Mouse (Mus musculus) hindbrain, embryonic 14.5 days (tissue): Measurements from ENCODE around the gene Zkscan16. TPM values are rescaled to one million over a fixed set of nuclear protein-coding genes. Genes with fewer than 3 reads are reported as not detected.

Source experiments
- ATAC-seq: fragments of 200-750 bp; cut with Nextera tagmentation; 2 replicates; pipeline ENCODE4 v1.8.0; 2017; ENCODE audit warnings: moderate number of reproducible peaks, mild to moderate bottlenecking, moderate TSS enrichment, moderate library complexity; ENCODE audit not compliant: low FRiP score
- DNase-seq: peaks from one replicate; pipeline ENCODE4 v3.0.0-alpha.2; 2015; ENCODE audit warnings: low spot score
- H3K27ac ChIP-seq: fragments of 300-500 bp; sonication (generic); 2 replicates; pipeline ENCODE4 v1.5.1; 2014; ENCODE audit warnings: mild to moderate bottlenecking, moderate library complexity
- H3K27me3 ChIP-seq: fragments of 300-500 bp; sonication (generic); 2 replicates; pipeline ENCODE4 v1.6.1; 2014; ENCODE audit warnings: mild to moderate bottlenecking, low read length, mixed read lengths; ENCODE audit not compliant: control insufficient read depth, insufficient read depth
- H3K36me3 ChIP-seq: fragments of 300-500 bp; sonication (generic); replicated peaks from 2 replicates; pipeline ENCODE4 v1.6.1; 2014; ENCODE audit not compliant: control insufficient read depth, insufficient read depth
- H3K4me1 ChIP-seq: fragments of 300-500 bp; sonication (generic); replicated peaks from 2 replicates; pipeline ENCODE4 v1.6.1; 2014; ENCODE audit warnings: antibody characterized with exemption, low read length, mixed read lengths; ENCODE audit not compliant: control insufficient read depth, insufficient read depth
- H3K4me2 ChIP-seq: fragments of 300-500 bp; sonication (generic); replicated peaks from 2 replicates; pipeline ENCODE4 v1.6.1; 2014; ENCODE audit warnings: mild to moderate bottlenecking, moderate library complexity
- H3K4me3 ChIP-seq: fragments of 300-500 bp; sonication (generic); replicated peaks from 2 replicates; pipeline ENCODE4 v1.5.1; 2014; ENCODE audit warnings: mild to moderate bottlenecking, low read length
- H3K9ac ChIP-seq: fragments of 300-500 bp; sonication (generic); 2 replicates; pipeline ENCODE4 v1.6.1; 2014
- H3K9me3 ChIP-seq: fragments of 300-500 bp; sonication (generic); 2 replicates; pipeline ENCODE4 v1.6.1; 2016; ENCODE audit warnings: low read length; ENCODE audit not compliant: control insufficient read depth
- WGBS: fragments of 180-500 bp; shearing (Covaris S2); extraction: QIAGEN DNeasy Blood & Tissue Kit; methylation state at CpG from one replicate; pipeline ENCODE4 v1.1.7; 2014; 5-methylcytosine and 5-hydroxymethylcytosine counted together
- polyA plus RNA-seq: library from polyadenylated mRNA; unstranded; fragments of >200 nt; fragmentation: Nextera tagmentation; extraction: Ambion mirVana; gene quantifications from 2 replicates; pipeline ENCODE4 v1.2.1, GENCODE M21; 2014

Zkscan16 gene
- polyA plus RNA-seq, 1 experiment from 2014 or later, result 2.8 TPM

DNA sequence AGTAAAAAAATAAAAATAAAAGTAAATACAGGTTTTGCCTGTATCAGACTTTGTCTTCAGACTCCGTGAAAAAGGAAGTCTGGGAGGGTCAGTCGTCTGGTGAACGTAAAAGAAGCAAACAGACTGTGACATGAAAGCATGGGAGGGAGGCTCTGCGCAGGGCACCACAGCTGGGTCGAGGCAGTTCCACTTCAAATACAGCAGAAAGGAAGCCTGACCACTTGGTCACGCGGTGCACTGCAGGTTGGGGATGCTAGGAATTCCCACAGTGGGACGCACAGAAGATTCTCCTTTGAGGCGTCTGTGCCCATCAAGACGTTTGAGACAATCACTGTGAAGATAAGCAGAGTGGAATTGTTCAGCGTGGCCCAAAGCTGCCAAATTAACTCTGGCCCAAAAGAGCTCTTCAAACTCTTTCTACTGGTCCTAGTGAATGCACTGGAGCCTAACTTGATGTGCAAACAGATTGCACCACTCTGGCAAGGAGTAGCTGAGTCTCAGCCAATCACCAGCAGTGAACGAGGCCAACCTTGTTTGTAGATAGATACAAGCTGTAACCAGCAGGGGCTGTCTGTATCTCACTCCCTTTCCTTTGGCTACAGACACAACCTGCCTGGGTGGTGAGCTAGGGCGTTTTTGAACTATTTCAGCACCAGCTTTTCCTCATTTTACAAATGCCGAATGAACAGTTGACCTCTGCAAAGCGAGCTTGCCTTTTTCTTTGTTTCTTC is 8.5 kb upstream of the Zkscan16 start:
- DNase-seq (peak; percentile 64), ATAC-seq (peak; percentile 82; the same call in 1 of the 2 replicates)
- H3K27ac ChIP-seq, result no peak overlapping the region
- H3K9ac ChIP-seq, result no peak overlapping the region
- 51% methylated on average over 15 of the region's 15 CpGs for WGBS
- no peaks in the 10 kb centered on the region for H3K36me3 ChIP-seq
- H3K4me1 ChIP-seq, result no peaks in the 10 kb centered on the region
- H3K9me3 ChIP-seq, result no peaks in the 10 kb centered on the region
- H3K4me2 ChIP-seq, result no peak overlapping the region
- no peak overlapping the region for H3K4me3 ChIP-seq
- H3K27me3 ChIP-seq, result no peaks in the 10 kb centered on the region

DNA sequence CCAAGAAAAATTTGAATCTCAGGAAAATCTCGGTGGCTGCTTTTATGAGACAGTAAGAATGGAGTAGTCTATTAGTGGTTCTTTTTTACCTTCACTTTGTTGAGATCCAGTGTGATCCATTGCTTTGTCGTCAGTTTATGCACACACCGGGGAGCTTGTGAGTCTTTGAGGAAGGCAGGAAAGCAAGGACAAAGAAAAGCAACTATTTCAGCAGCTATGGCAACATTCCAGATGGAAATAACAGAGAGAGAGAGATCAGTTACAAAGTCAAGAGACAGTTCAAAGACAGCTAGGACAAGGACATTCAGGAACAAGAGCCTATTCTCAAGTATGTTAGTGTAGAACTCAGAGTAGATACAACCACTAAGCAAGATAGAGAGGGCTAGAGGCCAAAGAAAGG is 7.6 kb upstream of the Zkscan16 start:
- no peaks in the 10 kb centered on the region for H3K4me1 ChIP-seq
- DNase-seq, result no peak
- 49% methylated on average over 3 of the region's 3 CpGs for WGBS
- no peak overlapping the region for H3K4me2 ChIP-seq
- no peak overlapping the region for H3K9ac ChIP-seq
- no peak overlapping the region for H3K27ac ChIP-seq
- no peaks in the 10 kb centered on the region for H3K9me3 ChIP-seq
- H3K36me3 ChIP-seq, result no peaks in the 10 kb centered on the region
- H3K27me3 ChIP-seq, result no peaks in the 10 kb centered on the region
- no peak for ATAC-seq
- H3K4me3 ChIP-seq, result no peak overlapping the region

DNA sequence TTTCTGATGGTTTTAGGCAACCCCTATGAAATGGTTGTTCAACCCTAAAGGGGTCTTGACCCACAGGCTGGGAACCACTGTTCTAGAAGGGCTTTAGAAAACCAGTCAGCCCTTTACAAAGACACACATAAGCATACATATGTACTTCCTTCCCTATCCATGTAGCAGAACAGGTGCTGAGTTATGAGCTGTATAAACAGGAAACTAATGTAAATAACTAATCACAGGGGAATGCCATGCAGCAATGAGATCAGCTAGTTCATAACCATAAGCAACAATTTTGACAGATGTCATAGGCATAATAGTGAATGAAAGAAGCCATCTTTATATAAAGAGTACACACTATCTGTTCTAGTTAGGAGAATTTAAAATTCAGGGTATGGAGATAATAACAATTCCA is 1.8 kb upstream of the Zkscan16 start:
- Histone ChIP-seq H3K9me3 (no peaks in the 10 kb centered on the region), H3K4me2 (no peak overlapping the region), H3K4me1 (peaks cover 11% of the 10 kb centered on the region), H3K9ac (no peak overlapping the region), H3K27ac (no peak overlapping the region), H3K27me3 (no peaks in the 10 kb centered on the region), H3K4me3 (no peak overlapping the region), H3K36me3 (no peaks in the 10 kb centered on the region)
- no peak for DNase-seq
- ATAC-seq, result no peak

DNA sequence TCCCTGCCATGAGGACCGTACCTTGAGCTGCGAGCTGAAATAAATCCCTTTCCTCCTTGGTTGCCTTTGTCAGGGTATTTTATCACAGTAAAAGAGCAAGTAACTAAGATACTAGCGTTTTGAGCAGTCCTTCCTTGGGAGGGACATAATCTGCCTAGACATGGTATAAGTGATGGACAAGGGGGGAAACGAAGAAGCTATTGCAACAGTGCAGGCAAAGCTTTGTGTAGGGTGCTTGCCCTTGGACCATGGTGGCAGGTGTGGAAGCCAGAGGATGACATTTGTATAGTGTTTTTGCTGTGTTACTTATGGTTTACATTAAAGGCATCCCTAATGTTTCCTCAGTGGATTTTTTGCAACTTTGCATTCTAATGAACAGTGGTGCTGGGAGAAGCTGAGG is 486 bp upstream of the Zkscan16 start:
- WGBS, result 85% methylated on average over 4 of the region's 4 CpGs
- H3K4me2 ChIP-seq, result peak overlapping the region; percentile 82
- H3K4me3 ChIP-seq, result peak overlapping the region; percentile 85
- H3K27me3 ChIP-seq, result no peaks in the 10 kb centered on the region
- peaks cover 11% of the 10 kb centered on the region for H3K4me1 ChIP-seq
- peak overlapping the region; percentile 77 for H3K9ac ChIP-seq
- ATAC-seq, result no peak
- H3K36me3 ChIP-seq, result no peaks in the 10 kb centered on the region
- peak overlapping the region; percentile 77 for H3K27ac ChIP-seq
- no peaks in the 10 kb centered on the region for H3K9me3 ChIP-seq
- DNase-seq, result no peak

DNA sequence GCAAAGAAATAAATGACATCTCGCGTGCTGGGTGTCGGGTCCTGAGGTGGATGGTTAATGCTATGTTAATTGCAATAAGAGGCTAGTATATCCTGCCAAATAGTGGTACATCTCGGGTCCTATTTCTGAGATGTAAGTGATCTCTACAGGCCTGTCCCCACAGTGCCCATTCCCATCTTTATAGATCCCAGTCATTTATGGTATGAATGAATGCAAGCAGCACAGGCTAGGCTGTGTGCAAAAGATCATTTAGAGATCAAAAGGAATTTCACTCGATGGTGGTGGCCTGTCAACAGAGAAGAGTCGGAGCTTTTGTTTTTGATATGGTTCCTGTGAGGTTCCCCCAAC is 752 bp downstream of the Zkscan16 start:
- H3K4me2 ChIP-seq, result peak overlapping the region; percentile 82
- H3K27ac ChIP-seq, result no peak overlapping the region
- 18% methylated on average over 6 of the region's 6 CpGs for WGBS
- DNase-seq (no peak), ATAC-seq (0 out of 2 replicates have a peak, but pooled peaks have one; percentile 9)
- no peaks in the 10 kb centered on the region for H3K9me3 ChIP-seq
- H3K4me3 ChIP-seq, result peak overlapping the region; percentile 85
- H3K36me3 ChIP-seq, result no peaks in the 10 kb centered on the region
- peak overlapping the region; percentile 77 for H3K9ac ChIP-seq
- H3K4me1 ChIP-seq, result peaks cover 11% of the 10 kb centered on the region
- no peaks in the 10 kb centered on the region for H3K27me3 ChIP-seq

DNA sequence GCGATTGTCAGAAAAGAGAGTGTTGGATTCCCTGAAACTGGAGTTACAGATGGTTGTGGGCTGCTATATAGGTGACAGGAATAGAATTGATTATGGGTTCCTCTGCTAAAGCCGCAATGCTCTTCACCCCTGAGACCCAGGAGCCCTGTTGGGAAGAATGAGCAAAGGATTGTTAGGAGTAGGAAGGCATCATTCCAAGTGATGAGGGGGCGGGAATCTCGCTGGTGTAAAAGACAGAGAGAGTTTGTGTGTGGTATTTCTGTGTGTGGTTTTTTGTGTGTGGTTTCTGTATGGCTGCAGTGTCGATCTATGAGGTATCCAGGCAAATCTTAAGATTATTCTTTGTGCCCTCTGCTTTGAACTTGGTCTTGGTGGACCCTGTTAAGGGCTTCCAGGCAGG is 1.3 kb downstream of the Zkscan16 start:
- DNase-seq (no peak), ATAC-seq (no peak)
- WGBS, result 66% methylated on average over 5 of the region's 5 CpGs
- Histone ChIP-seq H3K4me3 (peak overlapping the region; percentile 85; the same call in 1 of the 2 replicates), H3K4me2 (peak overlapping the region; percentile 82), H3K36me3 (no peaks in the 10 kb centered on the region), H3K4me1 (peaks cover 11% of the 10 kb centered on the region), H3K27ac (no peak overlapping the region), H3K9me3 (no peaks in the 10 kb centered on the region), H3K9ac (peak overlapping the region; percentile 77; the same call in 1 of the 2 replicates), H3K27me3 (no peaks in the 10 kb centered on the region)

DNA sequence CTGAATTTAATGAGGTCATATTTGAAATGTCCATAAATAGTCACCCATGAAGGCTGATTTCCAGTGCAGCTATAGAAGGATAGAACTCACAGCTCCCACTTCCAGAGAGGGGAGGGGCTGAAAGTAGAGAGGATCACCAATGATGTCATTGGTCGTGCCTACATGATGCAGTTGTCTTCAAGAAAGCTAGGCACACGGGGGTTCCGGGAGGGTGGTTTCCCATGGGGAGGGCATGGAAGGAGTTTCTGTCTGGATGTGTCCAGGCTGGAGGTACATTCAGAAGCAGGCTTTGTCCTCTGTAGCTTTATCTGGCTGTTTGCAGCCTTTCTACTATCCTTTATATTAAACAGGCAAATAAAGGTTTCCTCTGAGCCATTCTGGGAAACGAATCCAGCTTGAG is 5.0 kb downstream of the Zkscan16 start:
- no peak overlapping the region for H3K27ac ChIP-seq
- H3K4me1 ChIP-seq, result peaks cover 6% of the 10 kb centered on the region; the same call in 1 of the 2 replicates
- no peak overlapping the region for H3K4me2 ChIP-seq
- H3K9ac ChIP-seq, result no peak overlapping the region
- H3K9me3 ChIP-seq, result no peaks in the 10 kb centered on the region
- no peaks in the 10 kb centered on the region for H3K27me3 ChIP-seq
- DNase-seq (no peak), ATAC-seq (no peak)
- no peaks in the 10 kb centered on the region for H3K36me3 ChIP-seq
- H3K4me3 ChIP-seq, result no peak overlapping the region
- 87% methylated on average over 4 of the region's 4 CpGs for WGBS

DNA sequence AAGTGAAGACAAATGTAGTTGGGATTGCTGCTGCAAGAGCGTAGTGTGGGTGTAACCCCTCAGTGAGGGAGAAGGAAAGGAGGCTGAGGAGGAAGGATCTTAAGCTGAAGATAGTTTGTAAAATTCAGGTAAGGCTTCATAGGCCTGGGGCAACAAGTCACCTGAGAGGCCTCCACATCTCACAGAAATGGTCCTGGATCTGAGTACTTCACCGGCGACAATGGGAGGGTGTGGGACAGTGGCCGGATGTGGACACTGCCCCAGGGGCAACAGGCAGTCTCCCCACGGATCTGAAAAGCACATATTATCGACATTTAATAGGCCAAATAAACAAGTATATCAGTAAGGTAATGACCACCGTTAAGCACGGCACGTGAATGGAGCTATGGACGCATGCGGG is 9.2 kb downstream of the Zkscan16 start:
- no peak overlapping the region for H3K9ac ChIP-seq
- ATAC-seq (no peak), DNase-seq (no peak)
- peaks cover 14% of the 10 kb centered on the region for H3K36me3 ChIP-seq
- H3K4me3 ChIP-seq, result no peak overlapping the region
- no peaks in the 10 kb centered on the region for H3K27me3 ChIP-seq
- no peak overlapping the region for H3K27ac ChIP-seq
- no peaks in the 10 kb centered on the region for H3K4me1 ChIP-seq
- 94% methylated on average over 11 of the region's 11 CpGs for WGBS
- no peaks in the 10 kb centered on the region for H3K9me3 ChIP-seq
- no peak overlapping the region for H3K4me2 ChIP-seq

DNA sequence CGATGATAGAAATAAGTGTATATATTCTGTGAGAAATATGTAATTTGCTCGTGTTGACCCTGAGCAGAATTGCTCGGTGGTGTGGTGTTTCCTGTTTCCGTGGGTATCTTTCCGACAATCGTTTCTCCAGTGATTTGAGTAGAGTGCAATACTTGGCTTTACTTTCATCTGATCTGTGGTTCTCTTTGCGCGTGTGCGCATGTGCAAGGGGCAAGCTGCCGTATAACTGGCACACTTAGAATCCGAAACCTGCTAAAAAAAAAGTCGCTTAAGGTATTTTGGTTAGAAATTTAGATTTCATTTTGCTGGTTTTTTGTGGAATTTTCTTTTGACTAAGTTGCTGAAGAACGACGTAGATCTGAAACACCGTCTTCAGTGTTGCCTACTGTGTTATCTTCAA is 18.3 kb downstream of the Zkscan16 start:
- H3K9me3 ChIP-seq, result no peaks in the 10 kb centered on the region
- no peak overlapping the region for H3K27ac ChIP-seq
- H3K4me2 ChIP-seq, result no peak overlapping the region
- peaks cover 9% of the 10 kb centered on the region for H3K36me3 ChIP-seq
- H3K4me3 ChIP-seq, result no peak overlapping the region
- 96% methylated on average over 15 of the region's 15 CpGs for WGBS
- H3K9ac ChIP-seq, result no peak overlapping the region
- ATAC-seq (no peak), DNase-seq (no peak)
- H3K4me1 ChIP-seq, result no peaks in the 10 kb centered on the region
- no peaks in the 10 kb centered on the region for H3K27me3 ChIP-seq

DNA sequence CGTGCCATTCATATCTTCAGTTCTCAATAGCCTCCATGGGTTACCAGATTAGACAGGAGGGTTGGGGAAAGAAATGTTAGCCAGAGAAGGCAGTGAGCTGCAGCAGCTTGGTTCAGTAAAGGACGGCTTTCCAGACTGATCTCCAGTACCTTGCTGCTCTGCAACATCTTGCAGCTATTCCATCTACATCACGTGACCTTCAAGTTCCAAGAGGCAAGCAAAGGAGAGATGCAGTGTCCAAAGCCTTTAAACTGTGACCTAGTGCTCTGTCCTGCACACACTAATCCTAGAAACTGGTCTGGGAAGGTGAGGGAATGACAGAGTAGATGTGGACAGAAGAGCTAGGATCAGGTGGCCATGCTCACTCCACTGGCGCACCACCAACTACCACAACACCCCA is 19.8 kb downstream of the Zkscan16 start:
- ATAC-seq (no peak), DNase-seq (no peak)
- no peak overlapping the region for H3K4me2 ChIP-seq
- H3K9me3 ChIP-seq, result no peaks in the 10 kb centered on the region
- H3K36me3 ChIP-seq, result no peaks in the 10 kb centered on the region
- no peaks in the 10 kb centered on the region for H3K4me1 ChIP-seq
- H3K27ac ChIP-seq, result no peak overlapping the region
- no peak overlapping the region for H3K9ac ChIP-seq
- 96% methylated on average over 4 of the region's 4 CpGs for WGBS
- H3K4me3 ChIP-seq, result no peak overlapping the region
- no peaks in the 10 kb centered on the region for H3K27me3 ChIP-seq
